10 mouse cellular contexts compared by ENCODE assay signal in the genomic region with DNA sequence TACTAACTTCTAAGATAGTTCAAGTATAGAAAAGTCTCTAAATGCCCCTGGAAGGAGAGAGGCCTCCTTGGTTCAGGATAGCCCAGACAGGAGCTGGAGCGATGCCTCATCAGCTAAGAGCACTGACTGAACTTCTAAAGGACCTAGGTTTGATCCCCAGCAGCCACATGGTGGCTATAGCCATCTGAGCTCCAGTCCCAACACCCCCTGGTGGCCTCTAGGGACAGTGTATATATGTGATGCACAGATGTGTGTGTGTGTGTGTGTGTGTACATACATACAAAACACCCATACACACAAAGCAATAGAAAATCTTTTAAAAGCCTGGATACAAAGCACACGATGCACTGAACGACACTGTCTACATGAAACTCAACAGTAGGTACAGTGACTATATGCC. TPM values are rescaled to one million over a fixed set of nuclear protein-coding genes. Genes with fewer than 3 reads are reported as not detected.
DNase-seq lines count a peak whose midpoint lies in the region; ATAC-seq and TF ChIP-seq lines count a peak whose summit lies in the region.
"Had no signal": no experiment of that assay in that cellular context is flagged by ENCODE, and none has a peak within 500 bp of the region (broad histone marks: within the 10 kb centered on the region; RNA-seq: fewer than 3 reads in every experiment).

No protein-coding gene starts in this region.

- peak; percentile 22 for DNase-seq in heart, postnatal 4 days
- DNase-seq in heart, adult 18-20 months: no peak
- peak; percentile 35 for DNase-seq in retina, embryonic 14.5 days (ENCODE audit: low spot score)
- no peak for DNase-seq in retina, postnatal 1 day
- no peak for DNase-seq in liver, embryonic 11.5 days (ENCODE audit: low spot score)
- DNase-seq in embryo, embryonic 10 days (ENCODE audit: low spot score): no peak
- DNase-seq in ovary, adult 18-20 months (ENCODE audit: low spot score): no peak
- DNase-seq in cerebellum, adult 2 months: no peak
- DNase-seq: adrenal gland, postnatal 25 days had no signal

- H3K4me3 ChIP-seq in liver, embryonic 11.5 days (ENCODE audit: low read depth, low read length): no peak overlapping the region
- H3K4me3 ChIP-seq in cerebellum, adult 2 months (replicated peaks; ENCODE audit: insufficient read depth, low read depth, low read length): no peak overlapping the region

- TF ChIP-seq POLR2A in cerebellum, adult 2 months (IDR thresholded peaks at IDR 0.05; ENCODE audit: borderline replicate concordance, insufficient read depth, low read length): no peak

- H3K4me2 ChIP-seq in liver, embryonic 11.5 days: no peak overlapping the region
- H3K4me2 ChIP-seq: hindbrain, embryonic 14.5 days had no signal

- 85% methylated on average over 3 of the region's 3 CpGs for WGBS in liver, embryonic 11.5 days
- WGBS in cerebellum, adult 2 months: 98% methylated on average over 3 of the region's 3 CpGs

- peaks cover 23% of the 10 kb centered on the region for H3K4me1 ChIP-seq in liver, embryonic 11.5 days (replicated peaks; ENCODE audit: control insufficient read depth, insufficient read depth, low read length)
- no peaks in the 10 kb centered on the region for H3K4me1 ChIP-seq in cerebellum, adult 2 months (ENCODE audit: control insufficient read depth, insufficient read depth, low read length)

- peak; percentile 47; the same call in 1 of the 2 replicates for ATAC-seq in liver, embryonic 11.5 days (replicated peaks; ENCODE audit: low FRiP score)

- no peak overlapping the region for H3K9ac ChIP-seq in liver, embryonic 11.5 days (ENCODE audit: low read depth, low read length)
- H3K9ac ChIP-seq: hindbrain, embryonic 14.5 days had no signal

- no peak overlapping the region for H3K27ac ChIP-seq in liver, embryonic 11.5 days (ENCODE audit: low read depth, low read length)
- H3K27ac ChIP-seq in cerebellum, adult 2 months (ENCODE audit: insufficient read depth, low read length): no peak overlapping the region
- H3K27ac ChIP-seq: hindbrain, embryonic 14.5 days had no signal

- TF ChIP-seq CTCF in cerebellum, adult 2 months (IDR thresholded peaks at IDR 0.05; ENCODE audit: borderline replicate concordance, insufficient read depth, low read depth, low read length): no peak

- H3K9me3 ChIP-seq in liver, embryonic 11.5 days (ENCODE audit: control insufficient read depth, low read length): no peaks in the 10 kb centered on the region

- H3K36me3 ChIP-seq in liver, embryonic 11.5 days (ENCODE audit: control insufficient read depth, insufficient read depth, low read length): no peaks in the 10 kb centered on the region

- H3K27me3 ChIP-seq in liver, embryonic 11.5 days (replicated peaks; ENCODE audit: control insufficient read depth, insufficient read depth, low read length): no peaks in the 10 kb centered on the region
- H3K27me3 ChIP-seq in cerebellum, adult 2 months (ENCODE audit: control insufficient read depth, insufficient read depth, low read length): no peaks in the 10 kb centered on the region

RNA-seq across cellular contexts. Expression of gene Fbxw4, which starts 30.9 kb away (rescaled TPM):
- 10 to 100 TPM; 24.0 to 25.0 TPM for total RNA-seq in heart, postnatal 4 days (2021)
- total RNA-seq in heart, adult 18-20 months (2021): 10 to 100 TPM; 26.9 to 31.0 TPM
- polyA plus RNA-seq in liver, embryonic 11.5 days (2014; fragmentation: Nextera tagmentation; extraction: Ambion mirVana): 3.0 and 5.0 TPM in 2 replicates
- polyA plus RNA-seq in cerebellum, adult 2 months (2012; rRNA removed): 43.7 and 44.8 TPM in 2 replicates

Comparison
In these comparisons a context has a peak if more than half of its experiments do, and no peak if none do; other contexts are left out.
1. DNase-seq: peak in heart, postnatal 4 days (single experiment) and retina, embryonic 14.5 days (single experiment); none in heart, adult 18-20 months (0 of 2), retina, postnatal 1 day (single experiment), liver, embryonic 11.5 days (single experiment), embryo, embryonic 10 days (single experiment), ovary, adult 18-20 months (single experiment) and cerebellum, adult 2 months (0 of 2).